Mouse (Mus musculus) MEL-GATA-1-ER (cell line): ENCODE measurements around the gene Sept9.

ENCODE experiments used
- DNase-seq: peaks from one replicate; pipeline ENCODE4 v3.0.0-alpha.2; 2012; ENCODE audit warnings: low read depth; ENCODE audit errors: extremely low read depth

Gene Sept9

GRCm38 (mm10) chr11:117199282-117200175, at the start of gene Sept9:
Sept9 (plus strand) TSS chr11:117199661.
- no peak for DNase-seq

GRCm38 (mm10) chr11:117150467-117150966, 48.9 kb upstream of the Sept9 start:
- no peak for DNase-seq

GRCm38 (mm10) chr11:117151461-117151860, 48.0 kb upstream of the Sept9 start:
- no peak for DNase-seq

- no peak for DNase-seq
These were observed 46.9 kb upstream of the Sept9 start for GRCm38 (mm10) chr11:117152541-117152940.

GRCm38 (mm10) chr11:117153553-117153952, 45.9 kb upstream of the Sept9 start:
- DNase-seq, result no peak

- DNase-seq, result no peak
These were observed 45.2 kb upstream of the Sept9 start for GRCm38 (mm10) chr11:117154088-117154815.

- no peak for DNase-seq
These were observed 42.7 kb upstream of the Sept9 start for GRCm38 (mm10) chr11:117156725-117157124.

- no peak for DNase-seq
These were observed 41.1 kb upstream of the Sept9 start for GRCm38 (mm10) chr11:117158343-117158742.

GRCm38 (mm10) chr11:117159257-117159945, 40.1 kb upstream of the Sept9 start:
- DNase-seq, result no peak

- DNase-seq, result no peak
These were observed 39.5 kb upstream of the Sept9 start for GRCm38 (mm10) chr11:117159946-117160307.

- DNase-seq, result no peak
These were observed 38.7 kb upstream of the Sept9 start for GRCm38 (mm10) chr11:117160791-117161190.

GRCm38 (mm10) chr11:117161574-117161973, 37.9 kb upstream of the Sept9 start:
- no peak for DNase-seq

- no peak for DNase-seq
These were observed 36.4 kb upstream of the Sept9 start for GRCm38 (mm10) chr11:117163098-117163497.

GRCm38 (mm10) chr11:117163771-117164170, 35.7 kb upstream of the Sept9 start:
- DNase-seq, result no peak

- no peak for DNase-seq
These were observed 31.0 kb upstream of the Sept9 start for GRCm38 (mm10) chr11:117168278-117169087.

- DNase-seq, result no peak
These were observed 30.3 kb upstream of the Sept9 start for GRCm38 (mm10) chr11:117169088-117169635.

GRCm38 (mm10) chr11:117169801-117170565, 29.5 kb upstream of the Sept9 start:
- no peak for DNase-seq

- no peak for DNase-seq
These were observed 25.2 kb upstream of the Sept9 start for GRCm38 (mm10) chr11:117174098-117174892.

GRCm38 (mm10) chr11:117174924-117175323, 24.5 kb upstream of the Sept9 start:
- no peak for DNase-seq
